Mouse (Mus musculus) liver, embryonic 13.5 days (tissue): ENCODE results near the gene Gm43720. TPM values are rescaled to one million over a fixed set of nuclear protein-coding genes. Genes with fewer than 3 reads are reported as not detected.
"Not testable (repeated sequence)": the region's sequence is repeated elsewhere in the genome, so short reads cannot be mapped to it uniquely, and the experiment has no call there.

ENCODE experiments used
- ATAC-seq: fragments of 200-750 bp; cut with Nextera tagmentation; 2 replicates; pipeline ENCODE4 v1.8.0; 2017; ENCODE audit warnings: low read depth, mild to moderate bottlenecking, moderate number of reproducible peaks, moderate library complexity
- DNase-seq: peaks from one replicate; pipeline ENCODE4 v3.0.0; 2022
- H3K27ac ChIP-seq: fragments of 300-500 bp; sonication (generic); 2 replicates; pipeline ENCODE4 v1.5.1; 2015; ENCODE audit warnings: moderate library complexity, mild to moderate bottlenecking, inconsistent platforms
- H3K27me3 ChIP-seq: fragments of 300-500 bp; sonication (generic); 2 replicates; pipeline ENCODE4 v1.6.1; 2015; ENCODE audit warnings: mild to moderate bottlenecking, inconsistent platforms
- H3K36me3 ChIP-seq: fragments of 300-500 bp; sonication (generic); 2 replicates; pipeline ENCODE4 v1.6.1; 2015; ENCODE audit warnings: mild to moderate bottlenecking, inconsistent platforms
- H3K4me1 ChIP-seq: fragments of 300-500 bp; sonication (generic); replicated peaks from 2 replicates; pipeline ENCODE4 v1.6.1; 2015; ENCODE audit warnings: inconsistent platforms
- H3K4me2 ChIP-seq: fragments of 300-500 bp; sonication (generic); 2 replicates; pipeline ENCODE4 v1.6.1; 2015; ENCODE audit warnings: inconsistent platforms, mild to moderate bottlenecking, moderate library complexity
- H3K4me3 ChIP-seq: fragments of 300-500 bp; sonication (generic); replicated peaks from 2 replicates; pipeline ENCODE4 v1.5.1; 2015; ENCODE audit warnings: mild to moderate bottlenecking, inconsistent platforms
- H3K9ac ChIP-seq: fragments of 300-500 bp; sonication (generic); 2 replicates; pipeline ENCODE4 v1.6.1; 2015; ENCODE audit warnings: mild to moderate bottlenecking, inconsistent platforms
- H3K9me3 ChIP-seq: fragments of 300-500 bp; sonication (generic); replicated peaks from 2 replicates; pipeline ENCODE4 v1.6.1; 2016; ENCODE audit warnings: inconsistent platforms
- WGBS: fragments of 180-500 bp; shearing (Covaris S2); methylation state at CpG from one replicate; pipeline ENCODE4 v1.1.7; 2015; ENCODE audit not compliant: insufficient replicate concordance; 5-methylcytosine and 5-hydroxymethylcytosine counted together
- polyA plus RNA-seq: library from polyadenylated mRNA; unstranded; fragments of >200 nt; fragmentation: Nextera tagmentation; extraction: Ambion mirVana; gene quantifications from 2 replicates; pipeline ENCODE4 v1.2.1, GENCODE M21; 2015

Gm43720 gene
- polyA plus RNA-seq, 1 experiment from 2014 or later = not detected

GRCm38 (mm10) chr5:138216632-138217031 is 63.1 kb downstream of the Gm43720 start:
- not testable (repeated sequence) for H3K4me2 ChIP-seq, H3K27ac ChIP-seq, H3K4me1 ChIP-seq, ATAC-seq, H3K27me3 ChIP-seq, H3K9ac ChIP-seq, H3K4me3 ChIP-seq, DNase-seq, H3K36me3 ChIP-seq
- peaks cover 22% of the 10 kb centered on the region for H3K9me3 ChIP-seq
- 87% methylated on average over 13 of the region's 13 CpGs for WGBS

Other genes with a start within 250 kb of the Gm43720 start
- not detected in 2 replicates for gene Smok3c, start 226.8 kb downstream of the Gm43720 start, polyA plus RNA-seq
- gene Zkscan1, start 194.9 kb downstream of the Gm43720 start, polyA plus RNA-seq = 3.8 and 5.2 TPM in 2 replicates
- gene Zscan21, start 163.1 kb downstream of the Gm43720 start, polyA plus RNA-seq = 15.4 and 16.0 TPM in 2 replicates
- 4.6 and 5.2 TPM in 2 replicates for gene Zfp113, start 124.2 kb downstream of the Gm43720 start, polyA plus RNA-seq
- gene Cops6, start 118.9 kb downstream of the Gm43720 start, polyA plus RNA-seq = 180 TPM in 2 replicates
- 5.9 and 7.4 TPM in 2 replicates for gene Ap4m1, start 108.0 kb downstream of the Gm43720 start, polyA plus RNA-seq
- 224 and 255 TPM in 2 replicates for gene Mcm7, start 107.5 kb downstream of the Gm43720 start, polyA plus RNA-seq
- 39.1 and 50.9 TPM in 2 replicates for gene Taf6, start 92.5 kb downstream of the Gm43720 start, polyA plus RNA-seq
- gene Cnpy4, start 92.5 kb downstream of the Gm43720 start, polyA plus RNA-seq = 17.6 and 18.4 TPM in 2 replicates
- 3.7 and 4.1 TPM in 2 replicates for gene Mblac1, start 85.6 kb downstream of the Gm43720 start, polyA plus RNA-seq
- gene Nxpe5, start 54.1 kb downstream of the Gm43720 start, polyA plus RNA-seq = 0.07 and 0.08 TPM in 2 replicates
- gene Lamtor4, start 24.5 kb downstream of the Gm43720 start, polyA plus RNA-seq = 32.0 and 33.7 TPM in 2 replicates
- gene BC037034, start 15.9 kb downstream of the Gm43720 start, polyA plus RNA-seq = 2.8 and 3.6 TPM in 2 replicates
- 0.14 and 0.23 TPM in 2 replicates for gene Gal3st4, start 7.1 kb downstream of the Gm43720 start, polyA plus RNA-seq
- 0.92 and 1.3 TPM in 2 replicates for gene Gpc2, start within 50 bp of the Gm43720 start, polyA plus RNA-seq
- 1.5 and 1.6 TPM in 2 replicates for gene Stag3, start 282 bp upstream of the Gm43720 start, polyA plus RNA-seq
- gene Pvrig, start 62.0 kb upstream of the Gm43720 start, polyA plus RNA-seq = 0.36 and 0.53 TPM in 2 replicates
- gene Zfp157, start 161.5 kb upstream of the Gm43720 start, polyA plus RNA-seq = 5.6 and 6.4 TPM in 2 replicates